Mouse (Mus musculus): Measurements from ENCODE around the gene Fsd2. TPM values are rescaled to one million over a fixed set of nuclear protein-coding genes. Genes with fewer than 3 reads are reported as not detected.

The Fsd2 gene
- polyA plus RNA-seq, 1 experiment = 4.8 TPM

DNA sequence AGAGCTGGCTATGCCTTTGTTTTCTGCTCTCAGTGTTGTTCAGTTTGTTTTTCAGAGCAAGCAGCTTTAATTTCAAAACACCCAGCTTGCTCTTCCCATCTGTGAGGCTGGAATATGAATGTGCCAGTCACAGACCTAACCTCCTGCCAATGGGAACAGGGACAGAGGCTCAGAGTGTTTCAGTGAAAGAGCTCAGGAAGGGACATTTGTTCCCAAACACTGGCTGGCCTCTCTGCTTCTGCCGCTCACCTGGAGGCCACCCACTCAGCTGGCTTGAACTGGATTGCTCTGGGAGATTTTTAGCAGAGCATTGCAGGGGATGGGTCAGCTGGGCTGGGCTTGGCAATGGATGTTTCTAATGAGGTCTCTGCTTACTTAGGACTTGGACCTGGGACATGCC, 25.7 kb downstream of the Fsd2 start:
- Histone ChIP-seq H3K4me3 (no peak overlapping the region), H3K79me2 (ENCODE audit: control insufficient read depth, insufficient read depth) (no peaks in the 10 kb centered on the region), H3K27me3 (ENCODE audit: control insufficient read depth, insufficient read depth, insufficient read length) (peaks cover 25% of the 10 kb centered on the region), H3K4me2 (ENCODE audit: low read depth) (no peak overlapping the region), H3K36me3 (ENCODE audit: control insufficient read depth, insufficient read depth) (no peaks in the 10 kb centered on the region), H3ac (ENCODE audit: control insufficient read depth, insufficient read length) (no peak overlapping the region)
- TF ChIP-seq POLR2A (IDR thresholded peaks at IDR 0.05; ENCODE audit: insufficient read length, low read depth) (no peak), MYOD1 (IDR thresholded peaks at IDR 0.05; ENCODE audit: control insufficient read depth in 1 of 3, insufficient read length in 2 of 3, low read depth in 2 of 3) (no peak), USF1 (IDR thresholded peaks at IDR 0.05; ENCODE audit: low read depth) (no peak), MAX (IDR thresholded peaks at IDR 0.05; ENCODE audit: low read depth) (no peak)

DNA sequence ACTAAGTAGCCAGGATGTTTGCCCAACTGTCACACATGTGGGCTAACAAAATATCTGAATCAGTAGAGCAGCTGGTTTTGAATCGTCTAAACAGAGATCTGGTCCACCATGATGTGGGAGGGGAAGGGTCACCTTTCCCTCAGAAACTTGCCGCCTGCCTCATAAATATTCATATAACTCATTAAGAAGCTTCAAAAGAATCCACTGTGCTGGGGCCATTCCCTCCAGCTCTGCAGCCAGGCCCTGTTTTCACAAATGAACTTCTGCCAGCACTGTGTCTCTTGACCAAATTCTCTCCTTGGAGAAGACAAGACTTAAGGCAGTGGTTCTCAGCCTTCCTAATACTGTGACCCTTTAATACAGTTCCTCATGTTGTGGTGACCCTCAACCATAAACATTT, 27.2 kb downstream of the Fsd2 start:
- Histone ChIP-seq H3K4me2 (ENCODE audit: low read depth) (no peak overlapping the region), H3K79me2 (ENCODE audit: control insufficient read depth, insufficient read depth) (no peaks in the 10 kb centered on the region), H3K27me3 (ENCODE audit: control insufficient read depth, insufficient read depth, insufficient read length) (peaks cover 18% of the 10 kb centered on the region), H3ac (ENCODE audit: control insufficient read depth, insufficient read length) (no peak overlapping the region), H3K4me3 (no peak overlapping the region), H3K36me3 (ENCODE audit: control insufficient read depth, insufficient read depth) (peaks cover 6% of the 10 kb centered on the region)
- TF ChIP-seq E2F4 (IDR thresholded peaks at IDR 0.05; ENCODE audit: insufficient read depth) (no peak), SRF (IDR thresholded peaks at IDR 0.05; ENCODE audit: control insufficient read depth, insufficient read length, low read depth) (no peak), CEBPB (IDR thresholded peaks at IDR 0.05; ENCODE audit: insufficient read depth, poor library complexity, severe bottlenecking) (no peak), MYOG (IDR thresholded peaks at IDR 0.05; ENCODE audit: control insufficient read depth in 1 of 3, insufficient read depth in 1 of 3, insufficient read length in 2 of 3, low read depth in 2 of 3) (no peak), USF1 (IDR thresholded peaks at IDR 0.05; ENCODE audit: low read depth) (no peak), MYOD1 (IDR thresholded peaks at IDR 0.05; ENCODE audit: control insufficient read depth in 1 of 3, insufficient read length in 2 of 3, low read depth in 2 of 3) (no peak), MAX (IDR thresholded peaks at IDR 0.05; ENCODE audit: low read depth) (no peak), TCF3 (IDR thresholded peaks at IDR 0.05; ENCODE audit: insufficient read length, low read depth) (no peak), POLR2AphosphoS2 (IDR thresholded peaks at IDR 0.05; ENCODE audit: insufficient read length, low read depth) (no peak), POLR2A (IDR thresholded peaks at IDR 0.05; ENCODE audit: insufficient read length, low read depth) (no peak), TCF12 (IDR thresholded peaks at IDR 0.05; ENCODE audit: insufficient read depth, poor library complexity, severe bottlenecking) (no peak), REST (IDR thresholded peaks at IDR 0.05; ENCODE audit: insufficient read depth, insufficient read length) (no peak)

DNA sequence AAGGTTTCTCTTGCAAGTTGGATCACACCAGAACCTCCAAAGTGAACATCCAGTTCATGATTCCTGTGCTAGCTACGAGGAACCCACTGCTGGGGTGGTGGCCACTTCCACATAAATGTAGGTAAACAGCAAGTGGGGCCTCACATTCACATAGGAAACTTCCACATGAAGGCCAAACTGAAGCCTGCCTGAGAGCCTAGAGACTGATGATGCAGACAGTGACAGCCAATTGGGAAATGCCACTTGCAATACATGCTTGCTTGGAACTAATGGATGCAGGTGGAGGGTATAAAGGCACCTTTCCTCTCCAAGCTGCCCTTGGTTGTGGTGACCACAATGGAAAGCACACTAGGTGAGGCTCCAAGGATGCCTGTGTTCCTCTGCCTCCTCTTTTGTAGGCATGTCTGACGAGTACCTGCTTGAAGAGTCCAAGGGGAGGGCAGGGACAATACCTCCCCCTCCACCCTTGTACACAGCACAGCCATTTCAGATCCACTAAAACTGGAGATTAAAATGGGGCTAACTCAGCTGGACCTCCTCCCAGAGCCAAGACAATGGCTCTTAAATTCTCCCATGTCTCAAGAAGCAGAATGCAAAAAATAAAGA, 28.6 kb downstream of the Fsd2 start:
- no peak overlapping the region for H3K4me2 ChIP-seq (ENCODE audit: low read depth)
- no peaks in the 10 kb centered on the region for H3K79me2 ChIP-seq (ENCODE audit: control insufficient read depth, insufficient read depth)
- TF ChIP-seq TCF12 (IDR thresholded peaks at IDR 0.05; ENCODE audit: insufficient read depth, poor library complexity, severe bottlenecking) = no peak
- peaks cover 14% of the 10 kb centered on the region for H3K27me3 ChIP-seq (ENCODE audit: control insufficient read depth, insufficient read depth, insufficient read length)
- H3K4me3 ChIP-seq = no peak overlapping the region
- peaks cover 9% of the 10 kb centered on the region for H3K36me3 ChIP-seq (ENCODE audit: control insufficient read depth, insufficient read depth)
- H3ac ChIP-seq (ENCODE audit: control insufficient read depth, insufficient read length) = no peak overlapping the region

GRCm38 (mm10) chr7:81536478-81536877, 30.3 kb downstream of the Fsd2 start:
- peaks cover 11% of the 10 kb centered on the region for H3K36me3 ChIP-seq (ENCODE audit: control insufficient read depth, insufficient read depth)
- H3ac ChIP-seq (ENCODE audit: control insufficient read depth, insufficient read length) = no peak overlapping the region
- TF ChIP-seq SRF (IDR thresholded peaks at IDR 0.05; ENCODE audit: control insufficient read depth, insufficient read length, low read depth) = no peak
- TF ChIP-seq POLR2AphosphoS2 (IDR thresholded peaks at IDR 0.05; ENCODE audit: insufficient read length, low read depth) = peak; percentile 13
- H3K4me2 ChIP-seq (ENCODE audit: low read depth) = no peak overlapping the region
- no peak overlapping the region for H3K4me3 ChIP-seq
- H3K79me2 ChIP-seq (ENCODE audit: control insufficient read depth, insufficient read depth) = no peaks in the 10 kb centered on the region
- H3K27me3 ChIP-seq (ENCODE audit: control insufficient read depth, insufficient read depth, insufficient read length) = no peaks in the 10 kb centered on the region

- H3K36me3 ChIP-seq (ENCODE audit: control insufficient read depth, insufficient read depth) = peaks cover 29% of the 10 kb centered on the region
- H3K4me2 ChIP-seq (ENCODE audit: low read depth) = no peak overlapping the region
- H3K27me3 ChIP-seq (ENCODE audit: control insufficient read depth, insufficient read depth, insufficient read length) = no peaks in the 10 kb centered on the region
- peaks cover 11% of the 10 kb centered on the region for H3K79me2 ChIP-seq (ENCODE audit: control insufficient read depth, insufficient read depth)
- no peak overlapping the region for H3ac ChIP-seq (ENCODE audit: control insufficient read depth, insufficient read length)
- H3K4me3 ChIP-seq = no peak overlapping the region
- TF ChIP-seq USF1 (IDR thresholded peaks at IDR 0.05; ENCODE audit: low read depth) (no peak), POLR2A (IDR thresholded peaks at IDR 0.05; ENCODE audit: insufficient read length, low read depth) (no peak), CEBPB (IDR thresholded peaks at IDR 0.05; ENCODE audit: insufficient read depth, poor library complexity, severe bottlenecking) (no peak), SRF (IDR thresholded peaks at IDR 0.05; ENCODE audit: control insufficient read depth, insufficient read length, low read depth) (no peak), TCF3 (IDR thresholded peaks at IDR 0.05; ENCODE audit: insufficient read length, low read depth) (no peak), MAX (IDR thresholded peaks at IDR 0.05; ENCODE audit: low read depth) (no peak), POLR2AphosphoS2 (IDR thresholded peaks at IDR 0.05; ENCODE audit: insufficient read length, low read depth) (no peak), MYOG (IDR thresholded peaks at IDR 0.05; ENCODE audit: control insufficient read depth in 1 of 3, insufficient read depth in 1 of 3, insufficient read length in 2 of 3, low read depth in 2 of 3) (no peak), MYOD1 (IDR thresholded peaks at IDR 0.05; ENCODE audit: control insufficient read depth in 1 of 3, insufficient read length in 2 of 3, low read depth in 2 of 3) (no peak)
Observed at GRCm38 (mm10) chr7:81531462-81531861, 35.3 kb downstream of the Fsd2 start.
